Mouse (Mus musculus): ENCODE results near the gene Scand1. TPM values are rescaled to one million over a fixed set of nuclear protein-coding genes. Genes with fewer than 3 reads are reported as not detected.

Scand1 gene
- total and polyA plus RNA-seq, 2 experiments from 2014 or later, result 145 to 307 TPM

DNA sequence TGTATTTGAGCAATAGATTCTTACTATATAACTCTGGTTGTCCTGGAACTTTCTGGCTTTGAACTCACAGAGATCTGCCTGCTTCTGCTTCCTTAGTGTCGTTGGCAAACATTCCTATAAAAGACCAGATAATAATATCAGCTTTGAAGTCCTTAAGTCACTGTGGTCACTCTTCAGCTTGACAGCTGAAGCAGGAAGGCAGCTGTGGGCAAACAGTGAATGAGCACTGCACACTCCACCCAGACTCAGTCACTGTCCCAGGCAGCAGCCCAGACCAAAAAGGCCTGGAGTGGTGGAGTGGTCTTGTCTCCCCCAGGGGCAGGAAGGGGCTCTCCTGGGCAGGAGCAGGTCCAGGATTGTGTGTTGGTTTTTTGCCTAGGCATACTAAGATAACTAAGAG, 20.5 kb downstream of the Scand1 start:
- TF ChIP-seq CTCF (IDR thresholded peaks at IDR 0.05), result no peak
- Histone ChIP-seq H3K36me3 (ENCODE audit: insufficient read depth, low read length) (peaks cover 36% of the 10 kb centered on the region), H3K9ac (replicated peaks; ENCODE audit: low read length, poor library complexity, severe bottlenecking) (no peak overlapping the region), H3K4me2 (ENCODE audit: low read depth, low read length, poor library complexity, severe bottlenecking) (no peak overlapping the region), H3K4me3 (ENCODE audit: low read depth, low read length) (no peak overlapping the region), H3K27ac (ENCODE audit: low read depth, low read length) (no peak overlapping the region), H3K27me3 (ENCODE audit: insufficient read depth, low read length) (no peaks in the 10 kb centered on the region), H3K9me3 (ENCODE audit: low read length) (no peaks in the 10 kb centered on the region), H3K4me1 (ENCODE audit: insufficient read depth, low read length) (no peaks in the 10 kb centered on the region)
- DNase-seq (ENCODE audit: low spot score) (no peak), ATAC-seq (ENCODE audit: low FRiP score) (no peak)
- 97% methylated on average over 1 of the region's 1 CpGs for WGBS

DNA sequence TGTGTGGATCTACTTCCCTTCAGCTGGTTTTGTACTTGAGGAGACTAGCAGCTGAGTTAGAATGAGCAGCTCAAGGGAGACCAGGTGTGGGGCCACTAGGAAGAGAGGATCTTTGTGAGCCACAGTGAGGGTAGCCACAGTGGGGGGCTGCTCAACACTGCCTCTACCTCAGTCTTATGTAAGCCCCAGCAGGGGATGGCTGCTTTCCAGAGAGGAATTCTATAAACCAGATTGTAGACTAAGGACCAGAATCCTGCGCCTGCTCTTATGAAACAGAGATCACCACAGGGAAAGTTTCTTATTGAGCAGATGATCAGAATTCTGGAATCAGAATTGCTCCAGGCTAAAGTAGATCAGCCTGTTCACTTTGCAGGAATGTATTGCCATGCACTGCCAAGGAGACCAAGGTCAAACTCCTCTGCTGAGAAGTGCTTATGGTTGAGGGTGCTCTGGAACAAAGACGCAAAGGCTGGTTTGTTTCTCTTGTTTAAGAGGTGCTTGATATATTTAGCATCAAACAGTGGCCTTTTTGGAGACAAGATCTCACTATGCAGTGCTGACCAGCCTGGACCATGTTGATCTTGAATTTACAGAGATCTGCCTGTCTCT, 22.8 kb downstream of the Scand1 start:
- H3K27ac ChIP-seq (ENCODE audit: low read depth, low read length), result no peak overlapping the region
- no peaks in the 10 kb centered on the region for H3K4me1 ChIP-seq (ENCODE audit: insufficient read depth, low read length)
- no peak overlapping the region for H3K9ac ChIP-seq (replicated peaks; ENCODE audit: low read length, poor library complexity, severe bottlenecking)
- no peak overlapping the region for H3K4me2 ChIP-seq (ENCODE audit: low read depth, low read length, poor library complexity, severe bottlenecking)
- H3K36me3 ChIP-seq (ENCODE audit: insufficient read depth, low read length), result peaks cover 30% of the 10 kb centered on the region
- H3K27me3 ChIP-seq (ENCODE audit: insufficient read depth, low read length), result no peaks in the 10 kb centered on the region
- no peak overlapping the region for H3K4me3 ChIP-seq (ENCODE audit: low read depth, low read length)
- no peak for TF ChIP-seq CTCF (IDR thresholded peaks at IDR 0.05)
- no peak for ATAC-seq (ENCODE audit: low FRiP score)
- no peak for DNase-seq (ENCODE audit: low spot score)
- 82% methylated on average over 2 of the region's 2 CpGs for WGBS
- H3K9me3 ChIP-seq (ENCODE audit: low read length), result no peaks in the 10 kb centered on the region

DNA sequence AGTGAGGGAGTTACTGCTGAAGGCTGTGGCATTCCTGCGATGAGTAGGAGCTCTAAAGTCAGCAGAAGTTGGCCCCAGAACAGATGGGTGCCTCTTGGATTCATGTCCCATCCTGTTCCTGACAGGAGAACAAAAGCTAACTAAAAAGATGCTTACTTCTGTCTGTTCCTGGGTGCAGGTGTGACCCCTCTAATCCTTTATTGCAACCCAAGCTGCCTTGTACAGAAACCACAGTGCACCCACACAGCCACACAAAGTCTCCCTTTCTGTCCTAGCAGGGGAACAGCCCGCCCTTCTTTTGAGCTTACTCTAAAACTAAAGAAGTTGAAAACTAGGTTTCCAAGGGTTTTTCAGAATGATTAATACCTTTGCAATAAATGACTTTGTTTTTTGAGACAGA, 24.3 kb downstream of the Scand1 start:
- Histone ChIP-seq H3K9me3 (ENCODE audit: low read length) (no peaks in the 10 kb centered on the region), H3K4me2 (ENCODE audit: low read depth, low read length, poor library complexity, severe bottlenecking) (no peak overlapping the region), H3K27ac (ENCODE audit: low read depth, low read length) (no peak overlapping the region), H3K9ac (replicated peaks; ENCODE audit: low read length, poor library complexity, severe bottlenecking) (no peak overlapping the region), H3K4me1 (ENCODE audit: insufficient read depth, low read length) (no peaks in the 10 kb centered on the region), H3K27me3 (ENCODE audit: insufficient read depth, low read length) (no peaks in the 10 kb centered on the region), H3K36me3 (ENCODE audit: insufficient read depth, low read length) (peaks cover 21% of the 10 kb centered on the region; the same call in 1 of the 2 replicates), H3K4me3 (ENCODE audit: low read depth, low read length) (no peak overlapping the region)
- no peak for ATAC-seq (ENCODE audit: low FRiP score)
- no peak for TF ChIP-seq CTCF (IDR thresholded peaks at IDR 0.05)
- DNase-seq (ENCODE audit: low spot score), result no peak
- WGBS, result 88% methylated on average over 2 of the region's 2 CpGs

DNA sequence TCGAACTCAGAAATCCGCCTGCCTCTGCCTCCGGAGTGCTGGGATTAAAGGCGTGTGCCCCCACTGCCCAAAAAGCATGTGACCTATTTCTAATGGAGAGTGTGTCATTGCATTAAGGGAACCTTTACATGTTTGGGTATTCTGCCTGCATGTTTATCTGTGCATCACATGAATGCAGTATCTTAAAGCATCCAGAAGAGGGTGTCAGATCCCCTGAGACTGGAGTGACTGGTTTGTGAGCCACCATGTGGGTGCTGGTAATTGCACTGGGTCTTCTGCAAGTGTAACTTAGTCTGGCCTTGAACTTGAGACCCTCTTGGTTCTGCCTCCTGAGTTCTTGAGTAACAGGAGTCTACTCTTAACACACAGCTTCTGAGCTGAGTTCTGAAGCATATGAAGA, 25.8 kb downstream of the Scand1 start:
- DNase-seq (ENCODE audit: low spot score) (no peak), ATAC-seq (ENCODE audit: low FRiP score) (no peak)
- H3K9ac ChIP-seq (replicated peaks; ENCODE audit: low read length, poor library complexity, severe bottlenecking), result no peak overlapping the region
- WGBS, result 94% methylated on average over 4 of the region's 4 CpGs
- no peaks in the 10 kb centered on the region for H3K27me3 ChIP-seq (ENCODE audit: insufficient read depth, low read length)
- no peak overlapping the region for H3K27ac ChIP-seq (ENCODE audit: low read depth, low read length)
- no peak overlapping the region for H3K4me3 ChIP-seq (ENCODE audit: low read depth, low read length)
- H3K9me3 ChIP-seq (ENCODE audit: low read length), result no peaks in the 10 kb centered on the region
- H3K4me2 ChIP-seq (ENCODE audit: low read depth, low read length, poor library complexity, severe bottlenecking), result no peak overlapping the region
- TF ChIP-seq CTCF (IDR thresholded peaks at IDR 0.05), result no peak
- H3K4me1 ChIP-seq (ENCODE audit: insufficient read depth, low read length), result no peaks in the 10 kb centered on the region
- H3K36me3 ChIP-seq (ENCODE audit: insufficient read depth, low read length), result peaks cover 19% of the 10 kb centered on the region

DNA sequence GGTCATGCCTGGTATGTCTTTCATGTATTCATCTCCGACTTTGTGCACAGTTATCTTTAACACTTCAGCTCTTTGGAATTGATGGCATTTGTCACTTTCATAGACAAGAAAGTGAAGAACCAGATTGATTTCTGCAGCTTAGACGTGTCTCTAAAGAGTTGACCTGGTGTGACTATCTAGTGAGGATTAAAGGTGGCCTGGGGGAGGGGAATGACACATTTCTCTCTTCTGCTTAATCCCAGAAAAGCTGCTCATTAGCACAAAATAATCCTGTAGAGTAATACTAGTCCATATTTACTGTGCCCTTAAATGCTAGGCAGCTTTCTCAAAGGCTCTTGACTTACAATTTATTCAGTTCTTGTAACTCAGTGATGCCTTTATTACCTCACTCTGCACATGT, 27.3 kb downstream of the Scand1 start:
- Histone ChIP-seq H3K36me3 (ENCODE audit: insufficient read depth, low read length) (peaks cover 16% of the 10 kb centered on the region), H3K9ac (replicated peaks; ENCODE audit: low read length, poor library complexity, severe bottlenecking) (no peak overlapping the region), H3K27ac (ENCODE audit: low read depth, low read length) (no peak overlapping the region), H3K4me1 (ENCODE audit: insufficient read depth, low read length) (no peaks in the 10 kb centered on the region), H3K4me2 (ENCODE audit: low read depth, low read length, poor library complexity, severe bottlenecking) (no peak overlapping the region), H3K27me3 (ENCODE audit: insufficient read depth, low read length) (no peaks in the 10 kb centered on the region), H3K4me3 (ENCODE audit: low read depth, low read length) (no peak overlapping the region), H3K9me3 (ENCODE audit: low read length) (no peaks in the 10 kb centered on the region)
- ATAC-seq (ENCODE audit: low FRiP score) (no peak), DNase-seq (ENCODE audit: low spot score) (no peak)
- WGBS, result 56% methylated on average over 2 of the region's 2 CpGs
- no peak for TF ChIP-seq CTCF (IDR thresholded peaks at IDR 0.05)

DNA sequence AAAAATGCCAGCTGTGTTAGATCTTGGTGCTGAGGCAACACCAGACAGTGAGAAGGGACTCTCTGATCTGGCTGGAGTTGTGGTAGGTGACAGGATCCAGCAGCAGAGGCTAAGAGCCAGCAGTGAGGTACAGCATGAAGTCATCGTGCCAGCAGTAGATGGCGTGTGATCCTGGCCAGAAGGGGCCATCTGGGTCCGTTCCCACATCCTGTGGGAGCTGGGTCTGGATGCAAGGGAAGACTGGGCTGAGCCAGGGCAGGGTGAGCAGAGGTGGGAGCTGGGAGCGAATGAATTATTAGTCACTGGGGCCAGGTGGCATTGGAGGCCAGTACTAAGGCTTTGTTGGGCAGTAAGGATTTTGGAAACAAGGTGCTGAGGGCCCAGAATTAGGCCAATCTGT, 31.3 kb downstream of the Scand1 start:
- no peak for ATAC-seq (ENCODE audit: low FRiP score)
- no peak overlapping the region for H3K4me2 ChIP-seq (ENCODE audit: low read depth, low read length, poor library complexity, severe bottlenecking)
- H3K36me3 ChIP-seq (ENCODE audit: insufficient read depth, low read length), result peaks cover 4% of the 10 kb centered on the region; the same call in 1 of the 2 replicates
- H3K27me3 ChIP-seq (ENCODE audit: insufficient read depth, low read length), result no peaks in the 10 kb centered on the region
- H3K27ac ChIP-seq (ENCODE audit: low read depth, low read length), result no peak overlapping the region
- H3K4me3 ChIP-seq (ENCODE audit: low read depth, low read length), result no peak overlapping the region
- H3K4me1 ChIP-seq (ENCODE audit: insufficient read depth, low read length), result no peaks in the 10 kb centered on the region
- 83% methylated on average over 4 of the region's 4 CpGs for WGBS
- no peaks in the 10 kb centered on the region for H3K9me3 ChIP-seq (ENCODE audit: low read length)
- no peak for DNase-seq (ENCODE audit: low spot score)
- 0 out of 2 replicates have a peak overlapping the region, but pooled peaks have one; percentile 19 for H3K9ac ChIP-seq (replicated peaks; ENCODE audit: low read length, poor library complexity, severe bottlenecking)
- no peak for TF ChIP-seq CTCF (IDR thresholded peaks at IDR 0.05)
